Mouse (Mus musculus) neural tube, embryonic 11.5 days (tissue): ENCODE data around the gene Kif3c. TPM values are rescaled to one million over a fixed set of nuclear protein-coding genes. Genes with fewer than 3 reads are reported as not detected.
A peak's percentile ranks its signal among the peaks of the same experiment; 100 is the strongest.

Source experiments
- ATAC-seq: fragments of 200-750 bp; cut with Nextera tagmentation; 2 replicates; pipeline ENCODE4 v1.8.0; 2017; ENCODE audit warnings: moderate number of reproducible peaks, mild to moderate bottlenecking, moderate TSS enrichment, moderate library complexity; ENCODE audit not compliant: insufficient read depth, low FRiP score, low TSS enrichment
- DNase-seq: peaks from one replicate; pipeline ENCODE4 v3.0.0-alpha.2; 2015; ENCODE audit warnings: low spot score
- H3K27ac ChIP-seq: fragments of 300-500 bp; sonication (generic); 2 replicates; pipeline ENCODE4 v1.5.1; 2014; ENCODE audit warnings: low read depth, mild to moderate bottlenecking, low read length
- H3K27me3 ChIP-seq: fragments of 300-500 bp; sonication (generic); 2 replicates; pipeline ENCODE4 v1.6.1; 2014; ENCODE audit warnings: mild to moderate bottlenecking, low read length, mixed read lengths; ENCODE audit not compliant: control insufficient read depth, insufficient read depth
- H3K36me3 ChIP-seq: fragments of 300-500 bp; sonication (generic); 2 replicates; pipeline ENCODE4 v1.6.1; 2014; ENCODE audit warnings: mild to moderate bottlenecking, low read length, moderate library complexity, mixed read lengths; ENCODE audit not compliant: control insufficient read depth, insufficient read depth
- H3K4me1 ChIP-seq: fragments of 300-500 bp; sonication (generic); 2 replicates; pipeline ENCODE4 v1.6.1; 2014; ENCODE audit warnings: low read length, mixed read lengths; ENCODE audit not compliant: control insufficient read depth, insufficient read depth
- H3K4me2 ChIP-seq: fragments of 300-500 bp; sonication (generic); 2 replicates; pipeline ENCODE4 v1.6.1; 2014; ENCODE audit warnings: low read depth, mild to moderate bottlenecking, moderate library complexity
- H3K4me3 ChIP-seq: fragments of 300-500 bp; sonication (generic); 2 replicates; pipeline ENCODE4 v1.5.1; 2014; ENCODE audit warnings: low read depth, low read length
- H3K9ac ChIP-seq: fragments of 300-500 bp; sonication (generic); 2 replicates; pipeline ENCODE4 v1.6.1; 2014; ENCODE audit warnings: mild to moderate bottlenecking, low read length
- H3K9me3 ChIP-seq: fragments of 300-500 bp; sonication (generic); 2 replicates; pipeline ENCODE4 v1.6.1; 2016; ENCODE audit warnings: low read length; ENCODE audit not compliant: control insufficient read depth
- WGBS: fragments of 180-500 bp; shearing (Covaris S2); extraction: QIAGEN DNeasy Blood & Tissue Kit; methylation state at CpG from one replicate; pipeline ENCODE4 v1.1.7; 2014; 5-methylcytosine and 5-hydroxymethylcytosine counted together
- polyA plus RNA-seq: library from polyadenylated mRNA; unstranded; fragments of >200 nt; fragmentation: Nextera tagmentation; extraction: Ambion mirVana; gene quantifications from 2 replicates; pipeline ENCODE4 v1.2.1, GENCODE M21; 2014

The Kif3c gene
- polyA plus RNA-seq, 1 experiment from 2014 or later = 42.9 TPM

- H3K9ac ChIP-seq = no peak overlapping the region
- no peak for ATAC-seq
- no peaks in the 10 kb centered on the region for H3K27me3 ChIP-seq
Observed at GRCm38 (mm10) chr12:3345038-3345437, 19.9 kb upstream of the Kif3c start.

GRCm38 (mm10) chr12:3347682-3348081 lies 17.2 kb upstream of the Kif3c start:
- Histone ChIP-seq H3K4me2 (no peak overlapping the region), H3K36me3 (no peaks in the 10 kb centered on the region), H3K9me3 (no peaks in the 10 kb centered on the region), H3K4me3 (no peak overlapping the region), H3K4me1 (no peaks in the 10 kb centered on the region), H3K27ac (no peak overlapping the region), H3K27me3 (no peaks in the 10 kb centered on the region), H3K9ac (no peak overlapping the region)
- ATAC-seq (no peak), DNase-seq (no peak)

More at GRCm38 (mm10) chr12:3345038-3345437, 19.9 kb upstream of the Kif3c start:
- H3K4me1 ChIP-seq = no peaks in the 10 kb centered on the region
- H3K27ac ChIP-seq = no peak overlapping the region
- no peak overlapping the region for H3K4me3 ChIP-seq
- DNase-seq = no peak
- H3K9me3 ChIP-seq = no peaks in the 10 kb centered on the region
- no peaks in the 10 kb centered on the region for H3K36me3 ChIP-seq
- 88% methylated on average over 5 of the region's 5 CpGs for WGBS
- H3K4me2 ChIP-seq = no peak overlapping the region

- ATAC-seq (no peak), DNase-seq (no peak)
- Histone ChIP-seq H3K27me3 (no peaks in the 10 kb centered on the region), H3K9ac (no peak overlapping the region), H3K36me3 (no peaks in the 10 kb centered on the region), H3K4me2 (no peak overlapping the region), H3K27ac (no peak overlapping the region), H3K9me3 (no peaks in the 10 kb centered on the region), H3K4me3 (no peak overlapping the region), H3K4me1 (no peaks in the 10 kb centered on the region)
- 89% methylated on average over 3 of the region's 3 CpGs for WGBS
Observed at GRCm38 (mm10) chr12:3349387-3349786, 15.5 kb upstream of the Kif3c start.

- Histone ChIP-seq H3K4me1 (no peaks in the 10 kb centered on the region), H3K36me3 (no peaks in the 10 kb centered on the region), H3K4me3 (no peak overlapping the region), H3K9ac (no peak overlapping the region), H3K27ac (no peak overlapping the region), H3K27me3 (no peaks in the 10 kb centered on the region), H3K9me3 (no peaks in the 10 kb centered on the region), H3K4me2 (no peak overlapping the region)
- DNase-seq (no peak), ATAC-seq (no peak)
- 89% methylated on average over 5 of the region's 5 CpGs for WGBS
Observed at GRCm38 (mm10) chr12:3350136-3350535, 14.8 kb upstream of the Kif3c start.

GRCm38 (mm10) chr12:3352216-3352615 lies 12.7 kb upstream of the Kif3c start:
- Histone ChIP-seq H3K27ac (no peak overlapping the region), H3K36me3 (no peaks in the 10 kb centered on the region), H3K4me1 (no peaks in the 10 kb centered on the region), H3K9me3 (no peaks in the 10 kb centered on the region), H3K4me3 (no peak overlapping the region), H3K27me3 (no peaks in the 10 kb centered on the region), H3K4me2 (no peak overlapping the region), H3K9ac (no peak overlapping the region)
- no peak for DNase-seq
- whole genome bisulfite sequencing = 81% methylated on average over 6 of the region's 6 CpGs
- ATAC-seq = no peak

GRCm38 (mm10) chr12:3355068-3355467 lies 9.9 kb upstream of the Kif3c start:
- WGBS = 84% methylated on average over 8 of the region's 8 CpGs
- Histone ChIP-seq H3K9me3 (no peaks in the 10 kb centered on the region), H3K36me3 (no peaks in the 10 kb centered on the region), H3K27ac (no peak overlapping the region), H3K4me2 (no peak overlapping the region), H3K27me3 (no peaks in the 10 kb centered on the region), H3K4me1 (no peaks in the 10 kb centered on the region), H3K4me3 (no peak overlapping the region), H3K9ac (no peak overlapping the region)
- no peak for DNase-seq
- no peak for ATAC-seq

- Histone ChIP-seq H3K9ac (no peak overlapping the region), H3K27ac (no peak overlapping the region), H3K27me3 (no peaks in the 10 kb centered on the region), H3K4me3 (peak overlapping the region; percentile 13; the same call in 1 of the 2 replicates), H3K36me3 (no peaks in the 10 kb centered on the region), H3K4me1 (no peaks in the 10 kb centered on the region), H3K9me3 (no peaks in the 10 kb centered on the region), H3K4me2 (no peak overlapping the region)
- no peak for ATAC-seq
- 67% methylated on average over 15 of the region's 16 CpGs for WGBS
- DNase-seq = no peak
Observed at GRCm38 (mm10) chr12:3356824-3357223, 8.1 kb upstream of the Kif3c start.

- 36% methylated on average over 3 of the region's 3 CpGs for WGBS
- ATAC-seq = no peak
- Histone ChIP-seq H3K27ac (no peak overlapping the region), H3K4me2 (no peak overlapping the region), H3K9ac (no peak overlapping the region), H3K27me3 (no peaks in the 10 kb centered on the region), H3K4me1 (no peaks in the 10 kb centered on the region), H3K4me3 (no peak overlapping the region), H3K36me3 (no peaks in the 10 kb centered on the region), H3K9me3 (no peaks in the 10 kb centered on the region)
- DNase-seq = peak; percentile 69
Observed at GRCm38 (mm10) chr12:3359302-3359701, 5.6 kb upstream of the Kif3c start.

- Histone ChIP-seq H3K27me3 (no peaks in the 10 kb centered on the region), H3K9me3 (no peaks in the 10 kb centered on the region), H3K27ac (no peak overlapping the region), H3K9ac (no peak overlapping the region), H3K36me3 (no peaks in the 10 kb centered on the region), H3K4me3 (no peak overlapping the region), H3K4me2 (no peak overlapping the region), H3K4me1 (no peaks in the 10 kb centered on the region)
- WGBS = 85% methylated on average over 2 of the region's 2 CpGs
- ATAC-seq (no peak), DNase-seq (no peak)
Observed at GRCm38 (mm10) chr12:3360043-3360442, 4.9 kb upstream of the Kif3c start.
